Mouse (Mus musculus) neural tube, embryonic 11.5 days (tissue): ENCODE measurements around the gene Igbp1. TPM values are rescaled to one million over a fixed set of nuclear protein-coding genes. Genes with fewer than 3 reads are reported as not detected.

Source experiments
- ATAC-seq: fragments of 200-750 bp; cut with Nextera tagmentation; 2 replicates; pipeline ENCODE4 v1.8.0; 2017; ENCODE audit warnings: moderate number of reproducible peaks, mild to moderate bottlenecking, moderate TSS enrichment, moderate library complexity; ENCODE audit not compliant: insufficient read depth, low FRiP score, low TSS enrichment
- DNase-seq: peaks from one replicate; pipeline ENCODE4 v3.0.0-alpha.2; 2015; ENCODE audit warnings: low spot score
- H3K27ac ChIP-seq: fragments of 300-500 bp; sonication (generic); 2 replicates; pipeline ENCODE4 v1.5.1; 2014; ENCODE audit warnings: low read depth, mild to moderate bottlenecking, low read length
- H3K27me3 ChIP-seq: fragments of 300-500 bp; sonication (generic); 2 replicates; pipeline ENCODE4 v1.6.1; 2014; ENCODE audit warnings: mild to moderate bottlenecking, low read length, mixed read lengths; ENCODE audit not compliant: control insufficient read depth, insufficient read depth
- H3K36me3 ChIP-seq: fragments of 300-500 bp; sonication (generic); 2 replicates; pipeline ENCODE4 v1.6.1; 2014; ENCODE audit warnings: mild to moderate bottlenecking, low read length, moderate library complexity, mixed read lengths; ENCODE audit not compliant: control insufficient read depth, insufficient read depth
- H3K4me1 ChIP-seq: fragments of 300-500 bp; sonication (generic); 2 replicates; pipeline ENCODE4 v1.6.1; 2014; ENCODE audit warnings: low read length, mixed read lengths; ENCODE audit not compliant: control insufficient read depth, insufficient read depth
- H3K4me2 ChIP-seq: fragments of 300-500 bp; sonication (generic); 2 replicates; pipeline ENCODE4 v1.6.1; 2014; ENCODE audit warnings: low read depth, mild to moderate bottlenecking, moderate library complexity
- H3K4me3 ChIP-seq: fragments of 300-500 bp; sonication (generic); 2 replicates; pipeline ENCODE4 v1.5.1; 2014; ENCODE audit warnings: low read depth, low read length
- H3K9ac ChIP-seq: fragments of 300-500 bp; sonication (generic); 2 replicates; pipeline ENCODE4 v1.6.1; 2014; ENCODE audit warnings: mild to moderate bottlenecking, low read length
- H3K9me3 ChIP-seq: fragments of 300-500 bp; sonication (generic); 2 replicates; pipeline ENCODE4 v1.6.1; 2016; ENCODE audit warnings: low read length; ENCODE audit not compliant: control insufficient read depth
- WGBS: fragments of 180-500 bp; shearing (Covaris S2); extraction: QIAGEN DNeasy Blood & Tissue Kit; methylation state at CpG from one replicate; pipeline ENCODE4 v1.1.7; 2014; 5-methylcytosine and 5-hydroxymethylcytosine counted together
- polyA plus RNA-seq: library from polyadenylated mRNA; unstranded; fragments of >200 nt; fragmentation: Nextera tagmentation; extraction: Ambion mirVana; gene quantifications from 2 replicates; pipeline ENCODE4 v1.2.1, GENCODE M21; 2014

Gene Igbp1
- polyA plus RNA-seq, 1 experiment from 2014 or later: 39.8 TPM

GRCm38 (mm10) chrX:100508164-100508563 is 14.1 kb downstream of the Igbp1 start:
- WGBS: 87% methylated on average over 4 of the region's 4 CpGs
- Histone ChIP-seq H3K4me1 (no peaks in the 10 kb centered on the region), H3K27ac (no peak overlapping the region), H3K27me3 (0 out of 2 replicates have a peak, but pooled peaks cover 2% of the 10 kb centered on the region), H3K9me3 (no peaks in the 10 kb centered on the region), H3K4me3 (no peak overlapping the region), H3K36me3 (no peaks in the 10 kb centered on the region), H3K4me2 (no peak overlapping the region), H3K9ac (no peak overlapping the region)
- DNase-seq (no peak), ATAC-seq (no peak)

GRCm38 (mm10) chrX:100509921-100510320 is 15.8 kb downstream of the Igbp1 start:
- no peaks in the 10 kb centered on the region for H3K9me3 ChIP-seq
- WGBS: 76% methylated on average over 3 of the region's 3 CpGs
- no peak overlapping the region for H3K4me2 ChIP-seq
- no peaks in the 10 kb centered on the region for H3K4me1 ChIP-seq
- no peak overlapping the region for H3K27ac ChIP-seq
- ATAC-seq (no peak), DNase-seq (no peak)
- no peak overlapping the region for H3K9ac ChIP-seq
- H3K27me3 ChIP-seq: 0 out of 2 replicates have a peak, but pooled peaks cover 2% of the 10 kb centered on the region
- no peaks in the 10 kb centered on the region for H3K36me3 ChIP-seq
- no peak overlapping the region for H3K4me3 ChIP-seq

GRCm38 (mm10) chrX:100516683-100517082 is 22.6 kb downstream of the Igbp1 start:
- WGBS: 86% methylated on average over 3 of the region's 3 CpGs
- ATAC-seq (no peak), DNase-seq (no peak)
- no peak overlapping the region for H3K4me2 ChIP-seq
- no peaks in the 10 kb centered on the region for H3K36me3 ChIP-seq
- no peaks in the 10 kb centered on the region for H3K4me1 ChIP-seq
- H3K4me3 ChIP-seq: no peak overlapping the region
- no peak overlapping the region for H3K27ac ChIP-seq
- H3K9me3 ChIP-seq: no peaks in the 10 kb centered on the region
- H3K27me3 ChIP-seq: 0 out of 2 replicates have a peak, but pooled peaks cover 2% of the 10 kb centered on the region
- H3K9ac ChIP-seq: no peak overlapping the region

GRCm38 (mm10) chrX:100517626-100518025 is 23.5 kb downstream of the Igbp1 start:
- no peak for ATAC-seq
- H3K4me1 ChIP-seq: no peaks in the 10 kb centered on the region
- no peaks in the 10 kb centered on the region for H3K9me3 ChIP-seq
- H3K36me3 ChIP-seq: no peaks in the 10 kb centered on the region
- no peak overlapping the region for H3K4me3 ChIP-seq
- H3K4me2 ChIP-seq: no peak overlapping the region
- no peak for DNase-seq
- H3K9ac ChIP-seq: no peak overlapping the region
- H3K27me3 ChIP-seq: 0 out of 2 replicates have a peak, but pooled peaks cover 2% of the 10 kb centered on the region
- 88% methylated on average over 6 of the region's 6 CpGs for WGBS
- no peak overlapping the region for H3K27ac ChIP-seq

- no peaks in the 10 kb centered on the region for H3K9me3 ChIP-seq
- no peak overlapping the region for H3K4me2 ChIP-seq
- no peak overlapping the region for H3K27ac ChIP-seq
- WGBS: 93% methylated on average over 2 of the region's 2 CpGs
- DNase-seq (no peak), ATAC-seq (no peak)
- H3K4me1 ChIP-seq: no peaks in the 10 kb centered on the region
- no peaks in the 10 kb centered on the region for H3K36me3 ChIP-seq
- no peak overlapping the region for H3K4me3 ChIP-seq
- no peak overlapping the region for H3K9ac ChIP-seq
- 0 out of 2 replicates have a peak, but pooled peaks cover 2% of the 10 kb centered on the region for H3K27me3 ChIP-seq
These were observed 24.4 kb downstream of the Igbp1 start for GRCm38 (mm10) chrX:100518532-100518931.

- H3K27me3 ChIP-seq: 0 out of 2 replicates have a peak, but pooled peaks cover 2% of the 10 kb centered on the region
- H3K27ac ChIP-seq: no peak within 1 kb of the TSS
- no peaks in the 10 kb centered on the region for H3K9me3 ChIP-seq
- no peak within 1 kb of the TSS for H3K4me3 ChIP-seq
- H3K4me1 ChIP-seq: no peaks in the 10 kb centered on the region
- ATAC-seq: no peak
- H3K4me2 ChIP-seq: no peak within 1 kb of the TSS
- WGBS: 83% methylated on average over 4 of the region's 4 CpGs
- H3K9ac ChIP-seq: no peak within 1 kb of the TSS
- H3K36me3 ChIP-seq: no peaks in the 10 kb centered on the region
- no peak for DNase-seq
These were observed 30.4 kb downstream of the Igbp1 start, which contains the start of gene Dgat2l6 for GRCm38 (mm10) chrX:100524471-100524870. Dgat2l6 (plus strand) TSS chrX:100524838.

- no peak for ATAC-seq
- 73% methylated on average over 3 of the region's 3 CpGs for WGBS
- H3K27me3 ChIP-seq: no peaks in the 10 kb centered on the region
These were observed 61.9 kb downstream of the Igbp1 start for GRCm38 (mm10) chrX:100556026-100556425.

GRCm38 (mm10) chrX:100565696-100566095 is 71.6 kb downstream of the Igbp1 start:
- ATAC-seq (no peak), DNase-seq (no peak)
- Histone ChIP-seq H3K27ac (no peak overlapping the region), H3K36me3 (no peaks in the 10 kb centered on the region), H3K9me3 (no peaks in the 10 kb centered on the region), H3K4me2 (no peak overlapping the region), H3K27me3 (no peaks in the 10 kb centered on the region), H3K4me3 (no peak overlapping the region), H3K9ac (no peak overlapping the region), H3K4me1 (no peaks in the 10 kb centered on the region)
- WGBS: 78% methylated on average over 3 of the region's 3 CpGs

More at GRCm38 (mm10) chrX:100556026-100556425, 61.9 kb downstream of the Igbp1 start:
- Histone ChIP-seq H3K4me3 (no peak overlapping the region), H3K36me3 (no peaks in the 10 kb centered on the region), H3K9ac (no peak overlapping the region), H3K4me1 (no peaks in the 10 kb centered on the region), H3K4me2 (no peak overlapping the region), H3K27ac (no peak overlapping the region), H3K9me3 (no peaks in the 10 kb centered on the region)
- DNase-seq: no peak
